Mouse (Mus musculus): Measurements from ENCODE around the gene Fastkd2.
A peak's percentile ranks its signal among the peaks of the same experiment; 100 is the strongest.

The Fastkd2 gene

DNA sequence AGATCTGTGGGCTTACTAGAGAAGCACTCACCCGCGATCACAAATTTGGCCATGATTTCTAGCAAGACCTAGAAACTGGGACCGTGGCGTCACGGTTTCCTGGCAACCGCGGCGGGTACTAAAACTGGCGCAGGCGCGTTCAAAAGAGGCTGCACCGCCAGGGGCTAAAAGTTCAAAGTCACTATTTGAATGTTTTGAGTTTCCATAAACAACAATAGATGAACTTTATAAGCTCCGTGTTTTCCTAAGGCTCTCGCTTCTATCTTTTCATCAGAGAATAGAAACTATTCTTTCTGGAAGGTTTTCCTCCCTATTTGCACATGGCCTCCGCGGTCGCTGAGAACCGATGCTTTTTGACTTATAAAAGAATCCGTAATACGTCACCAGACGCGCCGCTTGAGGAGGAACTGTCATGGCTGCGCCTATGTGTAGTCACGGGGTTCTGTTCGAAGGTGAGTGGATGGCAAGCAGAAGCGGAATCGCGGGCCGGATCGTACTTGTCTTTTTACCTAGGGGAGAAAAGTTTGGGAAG is at the start of gene Fastkd2, which contains the start of gene Mdh1b:
Gene Fastkd2, plus strand, starts transcription at position 375 of the 532 bp plus-strand sequence.
Gene Mdh1b, minus strand, starts transcription at position 79 of the 532 bp plus-strand sequence.
- DNase-seq: peak; percentile 95

DNA sequence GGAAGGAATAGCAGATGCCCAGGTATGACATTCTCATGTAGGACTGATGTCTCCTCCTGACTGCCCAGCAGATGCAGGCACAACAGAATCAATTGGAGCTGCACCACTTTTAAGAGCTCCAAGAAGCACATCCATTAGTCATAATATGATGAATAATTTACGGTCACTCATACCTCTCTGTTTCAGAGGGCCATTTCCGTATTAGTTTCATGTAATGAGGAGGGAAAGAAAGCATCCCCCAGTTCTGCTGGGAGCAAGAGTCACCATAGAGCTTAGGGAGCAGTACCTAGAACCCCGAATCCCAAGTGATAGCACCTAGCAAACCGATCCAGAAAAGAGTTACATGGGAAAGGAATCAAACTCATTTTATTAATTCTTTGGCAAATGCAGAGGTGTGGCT is 43.6 kb upstream of the Fastkd2 start, which contains the start of gene Dytn:
Gene Dytn, minus strand, starts transcription at position 101 of the 400 bp plus-strand sequence.
- no peak for DNase-seq

DNA sequence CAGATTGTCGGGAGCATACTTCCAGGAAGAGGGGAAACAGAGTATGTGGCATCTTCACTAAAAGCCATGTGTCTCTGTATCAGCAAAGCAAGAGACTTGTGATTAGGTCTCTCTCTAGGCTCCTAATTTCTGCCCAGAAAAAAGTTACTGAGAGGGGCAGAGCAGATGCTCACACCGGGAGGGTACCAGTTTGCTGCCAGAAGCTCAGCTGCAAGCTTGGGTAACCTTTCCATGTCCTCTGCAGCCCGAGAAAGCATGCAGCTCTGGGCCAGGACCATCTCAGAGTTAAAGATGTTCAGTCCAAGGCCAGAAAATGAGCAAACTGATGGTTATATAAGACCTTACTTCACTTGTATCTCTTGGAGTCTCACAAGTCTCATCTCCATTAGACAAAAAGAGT is 33.6 kb upstream of the Fastkd2 start:
- no peak for DNase-seq

DNA sequence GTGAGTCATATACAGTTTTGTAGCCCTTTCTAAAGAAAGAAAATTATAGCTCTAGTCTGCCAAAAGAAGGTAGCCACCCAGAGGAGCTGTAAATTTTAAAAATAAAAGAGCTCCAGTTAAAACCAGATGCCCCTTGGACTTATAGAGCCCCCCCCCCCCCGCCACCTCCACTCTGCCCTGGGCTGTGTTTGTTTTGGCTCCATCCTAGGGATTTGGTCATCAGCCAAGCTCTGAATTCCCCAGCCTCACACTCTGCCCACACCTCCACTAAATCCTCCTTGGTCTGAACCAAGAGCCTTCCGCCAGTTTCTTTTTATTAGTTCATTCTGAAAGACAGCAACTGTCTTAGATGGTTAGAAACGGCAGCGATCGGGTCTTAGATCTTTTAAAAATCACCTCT is 24.7 kb upstream of the Fastkd2 start:
- DNase-seq: no peak

DNA sequence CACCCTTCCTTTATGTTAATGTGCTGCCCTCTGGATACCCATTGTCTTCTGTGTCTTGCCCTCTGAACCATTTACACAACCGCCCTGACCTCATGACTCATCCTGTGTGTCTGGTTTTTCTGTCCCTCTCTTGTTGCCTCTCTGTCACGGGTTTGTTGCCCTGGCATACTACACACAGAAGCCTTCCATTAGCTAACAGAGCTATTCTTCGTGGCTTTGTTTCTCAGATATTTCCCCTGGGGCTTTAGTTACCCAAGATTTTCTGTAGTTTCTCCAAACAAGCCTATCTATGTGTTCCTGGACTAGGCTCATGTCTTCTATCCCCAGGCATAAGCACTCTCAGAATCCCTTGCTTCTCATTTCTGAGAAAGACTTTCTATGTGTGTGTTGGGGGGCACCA is 21.5 kb upstream of the Fastkd2 start:
- no peak for DNase-seq

DNA sequence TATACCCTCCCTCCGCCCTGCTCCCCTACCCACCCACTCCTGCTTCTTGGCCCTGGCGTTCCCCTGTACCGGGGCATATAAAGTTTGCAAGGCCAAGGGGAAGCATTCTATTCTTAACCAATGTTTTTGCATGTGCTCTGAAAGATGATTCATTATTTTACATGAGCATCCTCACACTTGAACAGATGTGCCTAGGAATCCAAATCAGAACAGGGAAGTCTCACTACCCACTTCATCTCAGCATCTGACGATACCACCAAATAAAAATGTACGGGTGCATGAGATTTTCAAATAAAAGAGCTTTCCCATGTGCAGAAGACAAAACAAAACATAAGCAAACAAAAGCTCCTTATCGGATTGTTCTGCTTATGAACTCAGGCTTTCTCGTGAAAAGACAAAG is 10.3 kb upstream of the Fastkd2 start:
- no peak for DNase-seq

DNA sequence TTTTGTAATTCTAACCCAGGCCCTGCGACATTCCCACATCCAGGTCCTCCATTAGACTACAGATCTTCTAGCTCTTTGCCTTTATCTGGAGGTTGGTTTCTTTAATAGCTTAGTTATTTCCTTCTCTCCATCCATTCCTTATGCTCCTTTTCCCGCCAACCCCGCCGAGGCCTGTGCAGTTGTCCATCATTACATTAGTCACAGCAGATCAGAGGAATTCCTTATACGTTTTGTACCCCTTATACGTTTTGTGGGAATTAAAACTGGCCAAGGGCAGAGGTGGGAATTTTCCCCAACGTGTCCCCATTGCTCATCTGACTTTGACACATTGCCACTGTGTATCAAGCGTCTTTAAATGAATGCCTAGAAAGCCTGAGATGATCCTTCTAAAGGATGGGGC is 618 bp upstream of the Fastkd2 start:
- no peak for DNase-seq

DNA sequence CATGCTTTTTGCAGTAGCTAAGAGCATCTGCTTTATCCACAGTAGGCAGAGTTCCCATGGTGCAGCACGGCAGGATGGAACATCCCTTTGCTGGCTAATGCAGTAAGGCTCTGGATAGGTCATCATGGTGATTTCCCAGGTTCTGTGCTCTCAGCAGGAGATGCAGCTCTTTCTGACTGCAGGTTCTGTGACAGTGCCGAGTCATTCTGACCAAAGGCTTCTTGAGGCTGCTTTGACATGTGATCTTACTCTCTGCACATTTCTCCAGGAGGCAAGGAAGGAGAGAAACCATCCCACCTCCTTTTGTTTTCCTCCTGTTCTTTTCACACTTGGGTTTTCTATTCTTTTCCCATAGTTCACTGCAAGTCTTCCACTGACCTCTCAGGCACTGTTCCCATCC is 25.6 kb downstream of the Fastkd2 start:
- no peak for DNase-seq

DNA sequence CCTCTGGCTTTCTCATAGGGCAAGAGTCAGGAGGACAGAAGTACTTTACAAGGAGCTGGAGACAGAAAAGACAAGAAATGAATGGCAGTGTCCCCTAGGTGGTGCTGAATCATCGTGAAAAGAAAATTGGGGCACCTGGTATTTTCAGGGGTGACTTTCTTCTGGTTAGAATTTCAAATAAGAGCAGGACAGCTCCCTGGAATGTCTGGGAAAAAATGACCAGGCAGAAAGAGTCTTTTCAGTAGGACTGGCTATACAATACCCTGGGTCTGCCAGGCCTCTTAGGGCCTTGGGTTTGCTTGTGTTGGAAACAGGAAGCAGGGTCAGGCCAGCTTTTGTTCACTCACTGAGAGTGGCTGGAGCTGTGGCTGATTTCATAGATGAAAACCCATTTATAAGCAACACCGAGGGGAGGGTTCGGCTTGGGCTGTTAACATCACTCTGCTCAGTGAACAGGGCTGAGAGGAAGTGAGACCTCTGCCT is 32.8 kb downstream of the Fastkd2 start:
- peak; percentile 48 for DNase-seq

DNA sequence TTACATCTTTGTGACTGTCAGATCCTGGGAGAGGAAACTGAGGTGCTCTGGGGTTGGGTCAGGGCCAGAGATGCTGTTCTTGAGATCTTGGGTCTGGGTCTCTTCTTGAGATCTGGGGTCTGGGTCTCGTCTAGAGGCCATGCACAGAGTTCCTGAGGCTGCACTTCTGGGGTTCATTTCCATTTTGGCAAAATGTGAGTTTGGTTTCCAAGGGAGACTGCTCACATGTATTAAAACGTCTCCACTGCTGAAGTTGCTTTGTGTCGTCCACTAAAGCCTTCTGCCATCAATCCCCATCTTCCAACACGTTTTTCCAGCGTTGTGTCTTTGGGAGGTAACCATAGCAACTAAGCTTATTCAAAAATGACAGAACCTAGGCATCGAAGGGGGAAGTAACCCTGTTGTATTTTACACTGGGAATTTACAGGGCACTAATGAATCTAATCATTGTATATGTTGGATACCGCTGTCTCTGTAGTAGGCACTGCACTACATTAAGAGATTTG is 33.5 kb downstream of the Fastkd2 start:
- no peak for DNase-seq

DNA sequence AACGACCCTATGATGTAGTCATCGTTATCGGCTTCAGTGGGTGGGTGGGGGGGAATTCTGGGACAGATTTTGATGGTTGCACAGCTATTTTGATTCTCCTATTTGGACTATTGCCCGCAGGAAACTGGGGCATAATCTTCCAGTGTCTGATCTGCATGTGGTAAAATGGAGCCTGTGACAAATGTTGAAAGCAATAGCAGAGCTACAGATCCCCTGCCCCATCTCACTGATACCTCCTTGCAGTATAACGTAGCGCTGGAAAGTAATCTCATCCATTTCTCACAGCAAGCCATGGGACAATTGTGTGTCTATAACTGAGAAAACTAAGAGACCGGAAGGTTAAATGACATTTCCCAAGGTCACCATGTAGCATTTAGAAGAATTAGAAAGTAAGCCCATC is 34.0 kb downstream of the Fastkd2 start:
- DNase-seq: no peak

DNA sequence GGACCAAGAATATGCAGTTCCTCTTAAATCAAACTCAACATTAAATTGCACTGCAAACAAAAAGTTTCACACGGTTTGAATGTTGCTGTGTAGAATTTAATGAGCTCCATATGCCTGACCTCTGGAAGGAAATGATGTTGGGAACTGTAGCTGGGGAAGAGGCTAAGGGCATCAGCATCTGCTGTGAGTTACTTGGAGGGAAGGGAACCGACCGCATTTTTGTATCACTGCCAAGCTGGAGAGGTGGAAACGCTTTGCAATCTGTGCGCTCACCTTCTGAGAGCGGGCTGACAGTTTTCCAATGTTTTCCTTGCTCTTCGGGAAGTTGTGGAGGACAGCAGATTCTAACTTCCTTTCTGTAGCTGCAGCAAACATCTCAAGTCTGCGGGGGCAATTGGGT is 37.7 kb downstream of the Fastkd2 start:
- no peak for DNase-seq

DNA sequence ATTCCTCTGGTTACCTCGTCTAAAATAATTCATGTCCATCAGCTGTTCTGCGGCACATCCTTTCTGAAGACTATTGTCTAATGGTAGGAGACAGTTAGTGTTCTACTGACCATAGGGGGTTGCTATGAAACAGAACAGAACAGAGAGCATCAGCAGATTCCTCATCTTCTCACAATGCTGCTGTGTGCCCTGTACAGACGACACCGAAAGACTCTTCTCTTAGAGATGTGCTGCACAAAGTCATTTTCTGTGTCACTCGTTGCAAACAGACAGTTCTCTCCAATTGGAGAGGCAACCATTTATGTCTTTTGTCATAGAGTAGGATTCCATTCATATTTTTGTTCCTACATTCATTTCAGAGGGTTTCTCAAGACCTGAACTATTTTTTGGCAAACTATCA is 38.8 kb downstream of the Fastkd2 start, which contains the start of gene 4933402D24Rik:
Gene 4933402D24Rik, minus strand, starts transcription at position 101 of the 400 bp plus-strand sequence.
- no peak for DNase-seq

DNA sequence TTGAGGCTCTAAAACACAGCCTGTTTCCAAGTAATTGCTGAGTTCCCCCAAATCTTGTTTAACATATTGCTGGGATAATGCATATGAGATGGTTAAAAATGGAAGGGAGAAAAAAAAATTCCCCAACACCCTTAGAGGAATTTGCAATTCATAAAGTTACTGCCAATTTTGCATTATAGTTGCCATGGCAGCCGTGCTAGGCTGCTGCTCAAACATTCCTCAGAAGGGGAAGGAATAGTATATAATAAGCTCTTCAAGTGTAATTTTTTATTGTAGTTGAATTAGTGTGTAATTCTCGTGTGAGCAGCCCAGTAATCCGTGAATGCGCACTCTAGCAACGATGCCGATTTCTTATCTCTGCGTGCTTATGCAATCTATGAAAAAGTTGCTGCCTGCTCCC is 39.9 kb downstream of the Fastkd2 start:
- no peak for DNase-seq

DNA sequence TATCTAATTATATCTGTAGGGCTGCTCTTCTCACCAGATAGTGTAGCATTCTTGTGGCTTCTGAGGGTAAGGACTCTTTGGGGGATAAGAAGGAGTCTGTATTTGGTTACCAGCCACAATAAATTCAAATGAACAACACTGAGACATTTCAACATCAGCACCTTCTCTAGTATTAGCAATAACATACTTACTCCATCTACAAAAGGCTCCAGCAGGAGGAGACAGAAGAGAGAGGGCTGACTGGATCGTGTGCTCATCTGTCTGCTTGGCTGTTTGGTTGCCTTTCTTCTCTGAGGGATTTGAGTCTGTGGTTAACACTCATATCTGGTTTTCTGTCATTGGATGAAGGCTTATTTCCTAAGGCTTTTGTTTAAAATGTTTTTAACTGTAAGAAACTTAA is 46.0 kb downstream of the Fastkd2 start:
- no peak for DNase-seq

DNA sequence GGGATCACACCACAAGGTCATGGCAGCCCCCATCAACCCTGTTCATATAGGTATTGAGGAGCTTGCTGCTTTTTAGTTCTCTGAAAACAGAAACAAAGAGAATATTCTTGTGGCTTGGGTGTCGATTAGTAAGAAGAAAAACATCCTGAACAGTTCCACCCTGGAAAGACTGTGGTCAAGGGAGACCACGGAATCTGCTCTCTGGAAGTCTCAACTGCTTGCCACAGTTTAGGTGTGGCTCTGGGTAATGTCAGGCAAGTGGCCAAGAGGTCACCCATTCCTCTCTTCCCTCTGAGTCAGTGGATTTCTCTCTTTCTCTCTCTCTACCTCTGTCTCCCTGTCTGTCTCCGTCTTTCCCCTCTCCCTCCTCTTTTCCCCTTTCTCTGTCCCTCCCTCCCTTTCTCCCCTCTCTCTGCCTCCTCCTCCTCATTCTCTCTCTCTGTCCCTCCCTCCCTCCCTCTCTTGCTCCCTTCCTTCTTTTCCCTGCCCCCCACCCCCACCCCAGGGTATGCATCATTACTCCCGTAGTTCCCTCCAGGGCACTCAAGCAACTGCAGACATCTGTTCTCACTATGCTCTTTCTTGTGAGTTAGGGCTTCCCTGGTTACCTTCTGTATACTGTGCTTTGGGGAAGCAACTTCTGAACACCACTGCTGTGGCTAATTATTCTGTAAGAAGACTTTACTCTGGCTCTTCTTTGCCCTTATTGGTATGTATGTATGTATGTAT is 46.7 kb downstream of the Fastkd2 start:
- no peak for DNase-seq

DNA sequence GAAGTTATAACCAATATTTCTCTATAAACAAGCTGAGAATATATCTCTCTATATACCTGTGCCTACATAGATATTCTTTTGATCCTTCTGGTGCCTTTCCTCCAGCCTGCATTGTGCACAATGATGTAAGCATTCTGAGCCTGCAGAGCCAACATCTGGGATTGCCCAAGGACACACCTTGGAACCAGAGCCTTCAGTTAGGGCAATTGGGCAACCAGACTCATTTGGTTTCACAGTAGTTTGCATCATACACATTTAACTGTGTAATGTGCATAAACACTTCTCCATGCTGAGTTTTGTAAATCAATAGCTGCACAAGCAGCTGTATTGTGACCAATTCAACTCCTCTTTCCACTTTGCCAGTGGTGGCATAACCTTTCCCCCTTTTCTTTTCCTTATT is 63.9 kb downstream of the Fastkd2 start:
- DNase-seq: no peak
